Mouse (Mus musculus): Measurements from ENCODE around the gene Mettl9. TPM values are rescaled to one million over a fixed set of nuclear protein-coding genes. Genes with fewer than 3 reads are reported as not detected.

Mettl9 gene
- total RNA-seq, 4 experiments from 2014 or later: 20.4 to 26.1 (median 23.6) TPM

DNA sequence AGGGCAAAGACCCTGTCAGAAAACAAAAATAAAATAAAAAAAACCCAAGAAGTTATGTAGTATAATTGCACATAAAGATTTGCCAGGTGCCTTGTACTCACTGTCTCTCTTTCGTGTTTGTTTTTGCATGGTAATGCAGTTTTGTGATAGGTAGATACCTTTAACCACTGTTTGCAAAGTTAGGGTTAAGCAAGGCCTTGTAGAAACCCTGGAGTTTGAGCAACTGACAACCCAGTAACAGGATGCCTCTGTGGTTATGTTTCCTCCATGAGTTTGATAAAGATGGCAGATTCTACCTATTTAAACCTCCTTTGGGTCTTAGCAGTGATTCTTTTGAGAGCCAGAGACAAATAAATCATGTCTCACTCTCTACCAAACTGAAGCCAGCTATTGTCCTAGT is 9.3 kb downstream of the Mettl9 start:
- DNase-seq (ENCODE audit: low spot score in 2 of 2): no peak

DNA sequence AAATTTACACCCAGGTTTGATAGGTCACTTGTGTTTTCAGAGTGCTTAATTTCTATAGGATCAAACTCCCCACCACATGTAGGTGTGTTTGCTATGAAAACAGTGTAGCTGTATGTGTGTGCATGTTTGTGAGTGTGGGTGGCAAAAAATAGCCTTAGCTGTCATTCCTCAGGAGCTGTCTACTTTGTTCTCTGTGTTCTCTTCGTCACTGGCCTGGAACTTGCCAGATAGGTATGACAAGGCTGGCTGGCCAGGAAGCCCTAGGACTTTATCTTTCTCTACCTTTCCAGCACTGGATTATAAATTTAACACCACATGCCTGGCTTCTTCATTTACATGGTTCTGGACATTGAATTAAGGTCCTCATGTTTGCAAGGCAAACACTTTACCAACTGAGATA is 10.0 kb downstream of the Mettl9 start:
- DNase-seq (ENCODE audit: low spot score in 2 of 2): no peak

DNA sequence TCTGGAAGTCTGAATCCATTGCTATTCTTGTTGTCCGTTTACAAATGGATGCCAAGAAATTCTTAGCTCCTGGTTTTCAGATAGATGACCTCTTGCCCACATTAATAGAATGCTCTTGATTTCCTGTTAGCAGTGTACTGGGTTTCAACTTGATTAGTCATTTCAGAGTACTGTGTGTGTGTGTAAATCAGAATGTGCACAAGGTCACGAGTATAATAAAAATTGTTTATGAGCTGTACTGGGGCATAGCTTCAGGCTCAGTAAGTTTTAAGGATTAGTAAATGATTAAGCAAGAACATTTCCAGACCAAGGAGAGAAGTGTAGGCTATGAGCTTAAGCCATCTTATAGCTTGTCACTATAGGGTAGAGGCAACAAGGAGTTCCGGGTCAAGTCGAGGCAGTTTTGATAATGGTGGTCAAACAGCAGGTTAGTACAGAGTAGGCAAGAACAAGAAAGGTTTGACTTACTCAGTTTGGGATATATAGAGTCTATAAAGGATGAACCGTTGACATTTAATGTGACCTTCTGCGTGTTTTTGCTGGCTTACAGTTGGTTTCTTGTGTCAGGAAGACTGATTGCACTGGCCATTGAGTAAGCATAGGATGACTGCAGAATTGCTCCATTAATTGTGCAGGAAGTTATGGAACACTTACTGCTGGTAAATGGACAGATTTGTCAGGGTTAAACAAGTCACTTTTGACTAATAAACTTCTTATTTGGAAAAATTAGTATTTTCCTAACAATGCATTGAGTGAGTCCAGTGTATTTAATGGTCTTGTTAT is 11.6 kb downstream of the Mettl9 start:
- DNase-seq (ENCODE audit: low spot score in 2 of 2): no peak

DNA sequence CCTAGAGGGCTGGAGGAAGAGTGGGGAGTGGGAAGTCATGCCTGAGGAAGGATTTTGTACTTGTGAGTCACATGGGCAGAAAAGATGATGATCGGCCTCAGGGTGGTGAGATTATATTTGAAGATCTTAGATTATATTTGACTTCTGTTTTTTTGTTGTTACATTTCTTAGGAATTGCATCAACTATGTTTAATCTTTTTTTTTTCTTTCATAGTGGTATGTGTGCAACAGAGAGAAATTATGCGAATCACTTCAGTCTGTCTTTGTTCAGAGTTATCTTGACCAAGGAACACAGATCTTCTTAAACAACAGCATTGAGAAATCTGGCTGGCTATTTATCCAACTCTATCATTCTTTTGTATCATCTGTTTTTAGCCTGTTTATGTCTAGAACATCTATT is 13.4 kb downstream of the Mettl9 start:
- DNase-seq (ENCODE audit: low spot score in 2 of 2): no peak

DNA sequence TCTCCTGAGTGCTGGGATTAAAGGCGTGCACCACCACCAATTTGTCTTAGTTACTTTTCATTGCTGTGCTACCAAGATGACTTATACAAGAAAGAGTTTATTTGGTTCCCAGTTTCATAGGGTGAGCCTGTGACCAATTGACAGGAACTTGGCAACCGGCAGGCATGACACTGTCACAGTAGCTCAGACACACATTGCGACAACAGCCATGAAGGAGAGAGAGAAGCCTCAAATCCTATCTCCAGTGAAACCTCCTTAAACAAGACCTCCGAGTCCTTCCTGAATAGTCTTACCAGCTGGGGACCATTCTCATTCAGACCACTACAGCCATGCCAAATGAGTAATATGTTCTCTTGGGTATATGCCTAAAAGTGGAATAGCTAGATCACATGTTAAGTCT is 18.8 kb downstream of the Mettl9 start:
- no peak for DNase-seq (ENCODE audit: low spot score in 2 of 2)

DNA sequence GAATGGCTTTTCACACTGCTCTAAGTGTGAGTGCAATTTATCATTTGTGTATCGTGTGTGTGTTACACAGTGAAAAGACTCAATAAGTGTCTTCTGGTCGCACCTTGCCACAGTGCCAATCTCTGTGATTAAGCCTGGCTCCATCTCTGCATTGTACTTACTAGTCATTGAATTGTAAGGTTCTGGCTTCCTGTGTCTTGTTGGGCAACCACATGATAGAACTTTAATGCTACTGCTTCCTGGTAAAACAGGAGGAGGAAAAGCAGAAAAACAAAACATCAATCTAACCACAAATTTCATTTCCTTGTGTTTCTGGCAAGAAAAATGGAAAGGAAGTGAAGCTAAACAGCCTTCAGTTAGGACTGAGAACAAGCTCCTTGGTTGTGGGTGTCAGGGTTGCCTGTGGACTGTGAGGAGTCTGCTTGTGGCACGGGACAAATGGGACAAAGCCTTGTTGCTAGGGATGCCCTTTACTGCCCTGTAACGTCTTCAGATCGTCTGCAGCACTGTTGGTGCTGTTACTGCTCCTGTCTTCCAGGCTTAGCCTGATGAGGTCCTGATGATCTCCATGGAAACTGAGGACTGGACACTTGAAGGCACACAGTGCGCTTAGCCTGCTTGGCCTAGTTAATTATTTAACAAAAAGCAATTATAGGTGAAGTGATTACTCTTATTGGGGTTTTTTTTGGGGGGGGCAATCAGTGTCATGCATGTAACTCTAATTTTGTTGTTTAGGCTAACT is 25.4 kb downstream of the Mettl9 start:
- DNase-seq (ENCODE audit: low spot score in 2 of 2): no peak

DNA sequence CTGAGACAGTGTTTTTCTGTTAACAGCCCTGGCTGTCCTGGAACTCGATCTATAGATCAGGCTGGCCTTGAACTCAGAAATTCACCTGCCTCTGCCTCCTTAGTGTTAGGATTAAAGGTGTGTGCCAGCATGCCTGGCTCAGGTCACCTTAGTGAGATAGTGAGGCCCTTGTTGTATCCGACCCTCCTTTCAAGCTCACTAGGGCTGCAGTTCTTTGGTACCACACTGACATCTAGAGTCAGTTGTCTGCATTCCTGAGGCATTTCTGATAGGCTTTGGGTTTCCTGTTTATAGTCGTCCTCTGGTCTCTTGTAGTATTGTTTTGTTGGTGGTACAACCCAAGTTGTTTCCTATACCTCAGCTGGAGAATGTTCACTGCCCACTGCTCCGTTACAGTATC is 30.1 kb downstream of the Mettl9 start:
- no peak for DNase-seq (ENCODE audit: low spot score in 2 of 2)

DNA sequence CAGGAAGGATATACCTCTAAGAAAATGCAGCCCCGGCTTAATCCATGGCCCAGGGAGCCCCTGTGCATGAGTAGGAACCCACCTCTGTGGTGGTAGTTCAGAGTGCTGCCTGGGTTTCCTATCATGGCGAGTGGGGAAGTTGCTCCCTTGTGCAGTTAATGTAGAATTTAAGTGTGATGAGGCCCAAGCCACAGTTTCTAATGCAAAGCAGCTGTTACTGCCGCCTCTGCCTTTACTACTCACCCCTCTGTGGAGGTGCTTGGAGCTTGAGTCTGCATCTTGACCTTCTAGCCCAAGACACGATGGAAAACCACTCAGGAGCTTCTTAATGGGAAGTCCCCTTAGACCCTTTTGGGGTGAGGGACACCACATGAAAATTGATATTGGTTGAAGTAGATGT is 37.0 kb downstream of the Mettl9 start:
- no peak for DNase-seq (ENCODE audit: low spot score in 2 of 2)

DNA sequence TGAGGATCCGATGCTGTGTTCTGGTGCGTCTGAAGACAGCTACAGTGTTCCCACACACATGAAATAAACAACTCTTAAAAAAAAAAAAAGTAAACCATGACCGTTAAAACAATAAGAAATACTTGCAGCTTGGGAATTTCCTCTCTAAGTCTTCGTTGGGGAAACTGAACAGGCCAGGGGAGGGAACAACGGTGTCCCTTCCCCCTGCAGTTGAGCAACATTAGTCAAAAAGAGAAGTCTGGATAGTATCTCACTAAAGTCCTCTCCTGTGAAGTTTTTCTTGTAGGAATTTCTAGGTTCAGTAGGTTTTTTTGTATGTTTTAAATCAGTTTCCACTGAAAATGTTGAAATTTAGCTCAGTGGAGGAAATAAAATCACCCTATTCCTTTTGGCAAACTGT is 38.3 kb downstream of the Mettl9 start:
- no peak for DNase-seq (ENCODE audit: low spot score in 2 of 2)

DNA sequence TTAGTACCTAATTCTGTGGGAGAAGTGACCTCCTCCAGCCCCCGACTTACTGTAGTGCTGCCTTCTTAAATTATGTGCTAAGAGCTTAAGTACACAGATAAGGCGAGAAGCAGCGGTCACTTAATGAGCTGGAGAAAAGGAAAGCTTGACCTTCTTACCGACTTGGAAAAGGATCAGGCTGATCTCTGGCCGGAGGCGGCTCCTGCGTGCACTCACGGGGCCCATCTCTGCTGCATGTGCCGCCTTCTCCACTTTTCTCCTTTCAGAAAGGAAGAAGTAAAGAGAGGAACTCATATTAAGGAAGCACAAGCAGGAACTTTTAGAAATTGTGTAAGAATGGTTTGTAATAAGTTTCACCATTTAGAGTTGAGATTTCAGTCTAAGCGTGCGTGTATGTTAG is 40.0 kb downstream of the Mettl9 start, which contains the start of gene Igsf6:
TSS of gene Igsf6 (minus strand) at position 292 of the 400 bp plus-strand sequence.
- no peak for DNase-seq (ENCODE audit: low spot score in 2 of 2)

DNA sequence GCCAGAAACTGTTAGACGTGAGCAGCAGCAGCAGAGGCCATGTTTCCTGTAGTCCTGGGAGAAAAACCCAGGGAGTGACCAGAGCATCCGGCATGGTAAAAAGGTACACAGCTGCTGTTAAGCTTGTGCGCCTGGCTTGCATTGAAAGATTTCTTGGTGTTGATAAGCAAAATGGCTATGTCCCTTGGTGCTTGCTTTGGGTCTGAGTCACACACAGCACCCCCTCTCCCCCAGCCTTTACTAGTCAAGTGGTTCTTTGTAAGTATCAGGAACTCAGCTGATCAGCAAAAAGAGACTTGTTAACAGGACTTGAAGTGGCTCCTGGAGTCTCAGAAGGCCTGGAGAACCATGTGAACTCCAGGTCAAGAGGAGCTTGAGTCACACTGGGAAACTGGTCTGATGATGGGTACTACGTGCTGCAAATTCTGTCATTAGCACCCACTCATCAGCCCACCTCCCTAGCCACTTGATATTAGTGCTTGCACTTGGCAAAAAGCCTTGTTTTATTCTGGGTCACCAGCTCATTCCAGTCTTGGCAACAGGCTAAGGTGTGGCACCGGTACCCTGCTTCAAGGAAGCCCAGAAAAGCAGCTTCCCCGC is 40.7 kb downstream of the Mettl9 start:
- DNase-seq (ENCODE audit: low spot score in 2 of 2): no peak

DNA sequence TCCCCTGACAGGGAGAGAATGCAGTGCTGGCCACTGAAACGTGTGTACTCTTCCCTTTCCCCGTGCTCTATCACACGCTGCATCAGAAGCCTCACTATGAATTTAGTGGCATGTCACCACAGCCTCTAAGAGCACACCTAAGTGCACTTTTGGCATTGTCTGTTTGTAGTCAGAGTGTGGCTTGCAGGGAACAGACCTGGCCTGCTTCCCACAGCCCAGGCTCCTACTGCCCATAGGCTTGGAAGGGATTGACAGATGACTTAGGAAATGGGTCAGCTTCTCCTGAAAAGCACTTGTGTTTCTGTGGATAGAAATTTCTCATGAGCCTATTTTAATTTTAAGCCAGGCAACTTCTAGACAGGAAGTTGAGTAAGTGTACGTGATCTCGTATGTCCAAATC is 41.2 kb downstream of the Mettl9 start:
- no peak for DNase-seq (ENCODE audit: low spot score in 2 of 2)

DNA sequence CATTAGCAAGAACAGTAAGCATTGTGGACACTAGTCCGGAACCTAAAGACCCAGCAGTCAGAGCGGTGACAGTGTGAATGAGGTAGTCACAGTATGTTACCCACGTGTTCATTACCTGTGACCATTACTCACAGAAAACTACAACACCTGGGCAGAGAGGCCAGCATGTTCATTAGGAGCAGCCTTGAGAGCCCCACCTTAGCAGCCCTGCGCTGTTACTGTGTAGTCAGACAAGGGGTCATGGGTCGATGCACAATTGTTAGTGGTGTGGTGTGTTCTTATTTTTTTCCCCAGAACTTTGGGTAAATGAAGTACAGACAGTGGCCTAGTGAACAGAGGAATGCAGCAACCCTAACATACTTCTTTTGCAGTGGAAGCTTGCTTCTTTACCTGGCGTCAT is 43.1 kb downstream of the Mettl9 start:
- DNase-seq (ENCODE audit: low spot score in 2 of 2): no peak

DNA sequence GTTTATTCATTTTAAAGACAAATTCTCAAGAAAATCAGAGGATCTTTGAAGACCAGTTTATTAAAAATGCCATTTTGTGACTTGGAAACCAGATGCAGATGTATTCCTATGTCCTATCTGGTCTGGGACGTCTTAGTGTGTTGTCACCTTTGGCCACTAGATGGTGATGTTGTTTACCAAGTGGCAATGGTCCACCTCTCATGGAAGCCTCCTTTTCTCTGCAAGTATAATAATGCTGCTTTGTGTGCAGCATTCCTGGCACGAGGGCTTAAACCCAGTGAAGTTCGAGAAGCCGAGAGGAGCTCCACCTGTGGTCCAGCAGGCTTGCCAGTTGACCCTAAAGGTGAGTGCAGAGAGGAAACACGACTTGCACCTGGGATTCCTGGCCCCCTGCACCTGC is 43.6 kb downstream of the Mettl9 start:
- DNase-seq (ENCODE audit: low spot score in 2 of 2): peak; percentile 23 to 35

DNA sequence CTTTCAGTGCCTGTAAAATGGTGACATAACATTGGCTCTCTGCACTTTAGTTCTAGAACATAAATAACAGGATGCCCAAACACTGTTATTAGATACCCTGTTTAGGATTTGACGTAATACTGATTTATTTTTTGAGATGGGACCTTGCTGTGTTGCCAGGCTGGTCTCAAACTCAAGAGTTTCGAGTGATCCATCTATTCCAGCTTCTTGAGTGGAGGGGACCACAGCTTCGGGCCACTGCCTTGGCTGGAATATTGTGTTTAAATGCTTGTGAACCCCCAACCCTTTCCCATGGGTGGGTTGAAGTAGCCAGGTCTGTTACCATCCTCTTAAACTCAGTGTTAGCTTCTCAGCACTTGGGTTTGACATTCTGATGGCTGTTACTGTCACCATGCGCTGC is 47.1 kb downstream of the Mettl9 start, which contains the start of gene Otoa:
TSS of gene Otoa (plus strand) at position 301 of the 400 bp plus-strand sequence.
- DNase-seq (ENCODE audit: low spot score in 2 of 2): no peak

DNA sequence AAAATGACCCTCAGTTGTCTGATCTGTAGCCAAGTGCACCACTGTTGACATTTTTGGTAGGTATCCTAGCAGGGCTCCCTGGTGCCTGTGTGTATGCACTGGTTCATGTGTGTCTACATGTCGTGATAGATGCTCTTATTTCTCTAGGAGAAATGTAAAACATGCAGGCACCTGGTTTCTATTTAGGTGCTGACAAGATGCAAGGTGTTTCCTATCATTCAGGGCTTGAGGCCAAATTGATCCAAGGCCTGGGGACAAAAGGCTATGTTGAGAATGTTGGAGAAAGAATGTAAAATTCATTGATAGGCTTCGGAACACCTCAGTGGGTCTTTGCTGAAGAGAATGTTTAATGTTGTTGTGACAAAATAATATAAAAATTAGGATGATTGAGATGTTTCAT is 47.6 kb downstream of the Mettl9 start:
- no peak for DNase-seq (ENCODE audit: low spot score in 2 of 2)

DNA sequence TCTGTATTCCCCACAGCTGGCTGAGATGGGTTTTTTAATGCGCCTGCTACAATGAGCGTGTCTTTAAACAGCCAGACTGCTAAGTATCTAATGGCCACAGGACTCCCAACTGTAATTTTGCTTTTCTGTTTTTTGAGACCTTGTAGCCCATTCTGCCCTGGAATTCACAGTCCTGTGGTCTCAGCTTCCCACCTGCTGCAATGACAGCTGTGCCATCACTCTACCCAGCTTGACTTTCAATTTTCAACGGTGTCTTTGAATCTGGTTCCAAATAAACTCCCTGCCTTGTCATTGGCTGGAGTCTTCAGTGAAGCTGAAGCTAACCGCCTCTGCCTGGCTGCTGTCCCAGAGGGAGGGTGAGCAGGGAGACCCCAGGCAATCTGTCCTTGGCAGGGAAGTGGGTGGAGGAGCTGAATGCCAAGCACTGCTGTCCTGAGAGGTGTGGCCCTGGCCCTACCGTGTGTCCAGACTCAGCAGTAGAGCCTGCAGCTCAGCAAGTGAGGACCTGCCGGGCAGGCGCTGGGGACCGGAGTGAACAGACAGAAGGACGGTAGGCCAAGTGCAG is 48.8 kb downstream of the Mettl9 start:
- no peak for DNase-seq (ENCODE audit: low spot score in 2 of 2)

DNA sequence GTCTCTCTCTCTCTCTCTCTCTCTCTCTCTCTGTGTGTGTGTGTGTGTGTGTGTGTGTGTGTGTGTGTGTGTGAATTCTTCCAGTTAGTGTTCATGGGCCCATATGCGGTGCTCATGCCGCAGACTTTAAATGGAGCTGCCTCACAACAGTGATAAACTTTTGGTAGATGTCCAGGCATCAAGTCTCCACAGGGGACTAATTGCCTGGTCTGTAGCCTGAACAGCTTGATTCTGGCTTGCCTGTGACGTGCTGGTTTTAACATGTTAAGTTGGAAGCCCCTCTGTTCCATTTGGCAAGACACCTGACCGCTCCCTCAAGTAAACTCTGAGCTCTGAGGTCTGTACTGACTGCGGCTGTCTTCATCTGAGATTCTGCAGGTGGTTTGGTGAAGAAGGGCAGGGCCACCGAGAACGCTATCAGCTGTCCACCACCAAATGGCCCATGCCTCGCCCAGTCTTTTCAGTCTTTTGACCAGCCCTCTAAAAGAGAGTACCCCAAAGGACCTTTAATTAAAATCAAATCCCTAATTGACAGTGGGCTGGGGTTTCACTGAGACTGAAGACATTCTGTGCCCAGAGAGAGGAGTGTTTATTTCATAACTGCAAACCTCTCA is 50.7 kb downstream of the Mettl9 start:
- DNase-seq (ENCODE audit: low spot score in 2 of 2): no peak

DNA sequence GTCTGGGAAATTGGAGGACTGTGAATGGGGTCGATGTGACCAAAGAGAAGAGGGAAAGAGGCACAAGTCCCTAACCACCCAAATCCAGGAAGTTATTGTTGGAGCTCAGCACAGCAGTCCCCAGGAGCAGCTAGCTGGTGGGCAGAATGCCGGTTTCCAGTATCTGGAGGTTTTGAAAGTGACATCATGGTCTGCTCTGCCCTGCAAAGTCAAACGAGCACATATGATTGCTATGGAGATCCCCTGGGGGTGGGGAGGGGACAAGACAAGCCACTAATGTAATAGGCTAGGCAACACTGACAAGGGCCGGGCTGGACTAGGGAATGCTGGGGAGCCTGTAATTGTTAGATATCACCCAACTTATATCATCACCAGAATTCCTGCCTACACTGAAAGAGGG is 51.3 kb downstream of the Mettl9 start:
- no peak for DNase-seq (ENCODE audit: low spot score in 2 of 2)

DNA sequence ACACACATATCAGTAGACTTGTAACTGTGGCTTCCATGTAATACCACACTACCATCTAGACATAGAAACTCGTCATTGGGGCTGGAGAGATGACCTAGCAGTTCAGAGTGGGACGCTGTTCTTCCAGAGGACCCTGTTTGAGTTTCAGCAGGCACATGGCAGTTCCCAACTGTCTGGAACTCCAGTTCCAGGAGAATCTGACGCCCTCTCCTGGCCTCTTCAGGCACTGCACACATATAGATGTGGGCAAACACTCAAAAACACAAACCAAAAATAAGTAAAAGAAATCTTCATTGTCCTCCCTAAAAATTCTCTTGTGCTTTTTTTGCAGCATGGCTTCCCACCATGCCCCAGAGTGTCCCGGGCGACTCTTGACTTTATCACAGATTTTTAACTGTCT is 54.5 kb downstream of the Mettl9 start:
- DNase-seq (ENCODE audit: low spot score in 2 of 2): no peak

DNA sequence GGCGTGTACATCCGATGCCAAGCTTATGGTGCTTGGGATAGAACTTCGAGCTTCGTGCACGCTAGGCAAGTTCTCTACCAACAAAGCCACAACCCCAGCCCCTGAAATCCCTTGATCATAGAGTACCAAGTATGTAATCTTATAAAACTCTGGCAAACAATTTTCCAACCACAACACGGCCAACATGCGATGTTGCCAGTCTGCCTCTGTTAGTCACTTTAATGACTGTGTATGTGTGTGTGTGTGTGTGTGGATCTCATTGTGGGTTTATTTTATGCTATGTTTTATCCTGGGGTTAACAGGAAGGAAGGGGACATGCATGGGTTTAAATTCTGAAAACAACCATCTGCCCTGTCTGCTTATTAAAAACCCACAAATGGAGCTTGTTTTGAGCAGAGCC is 56.5 kb downstream of the Mettl9 start:
- no peak for DNase-seq (ENCODE audit: low spot score in 2 of 2)

DNA sequence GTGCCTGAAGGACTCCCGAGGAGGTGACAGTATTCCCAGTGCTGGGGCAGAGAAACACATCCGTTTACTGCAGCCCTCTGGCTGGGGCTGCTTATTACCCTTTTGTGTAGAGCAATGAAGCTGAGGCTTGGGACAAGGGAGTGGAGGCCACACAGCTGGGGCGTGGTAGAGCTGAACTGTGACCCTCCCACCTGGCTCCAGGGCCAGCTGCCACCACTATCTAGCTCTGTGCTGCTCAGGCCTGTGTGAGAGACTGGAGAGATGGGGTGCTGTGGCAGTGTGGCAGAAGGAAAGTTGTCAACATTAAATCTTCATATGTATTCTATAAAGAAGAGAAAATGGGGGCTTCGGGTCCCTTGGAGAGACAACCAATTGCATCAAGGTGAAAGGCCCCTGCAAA is 58.8 kb downstream of the Mettl9 start:
- DNase-seq (ENCODE audit: low spot score in 2 of 2): no peak
